Mouse (Mus musculus) embryonic fibroblast, embryonic 13.5 days (primary cell): ENCODE results near the gene Kif2a. TPM values are rescaled to one million over a fixed set of nuclear protein-coding genes. Genes with fewer than 3 reads are reported as not detected.
"Not testable (repeated sequence)": the region's sequence is repeated elsewhere in the genome, so short reads cannot be mapped to it uniquely, and the experiment has no call there.

Experiments used
- H3K27ac ChIP-seq: 2 replicates; pipeline ENCODE4 v1.5.1; 2012; ENCODE audit warnings: low read length, control low read depth, inconsistent platforms; ENCODE audit not compliant: insufficient read depth
- H3K4me1 ChIP-seq: 2 replicates; pipeline ENCODE4 v1.6.1; 2011; ENCODE audit warnings: low read length; ENCODE audit not compliant: control insufficient read depth, insufficient read depth
- H3K4me3 ChIP-seq: 2 replicates; pipeline ENCODE4 v1.5.1; 2011; ENCODE audit warnings: mild to moderate bottlenecking, control low read depth, low read length; ENCODE audit not compliant: insufficient read depth
- CTCF ChIP-seq: IDR thresholded peaks from 2 replicates; pipeline ENCODE4 v1.5.1; 2011; ENCODE audit warnings: mild to moderate bottlenecking, control low read depth, low read length, moderate library complexity, borderline replicate concordance; ENCODE audit not compliant: insufficient read depth
- POLR2A ChIP-seq: IDR thresholded peaks from 2 replicates; pipeline ENCODE4 v1.6.1; 2011; ENCODE audit warnings: low read depth, mild to moderate bottlenecking, control low read depth, low read length, moderate library complexity
- polyA plus RNA-seq: library from polyadenylated mRNA; stranded (reverse); fragments of >200 nt; gene quantifications from 2 replicates; pipeline ENCODE4 v1.2.4, GENCODE M21; 2011; ENCODE audit warnings: low read depth; ENCODE audit not compliant: missing spikeins, insufficient read length

Gene Kif2a
- polyA plus RNA-seq, 1 experiment: 142 TPM

DNA sequence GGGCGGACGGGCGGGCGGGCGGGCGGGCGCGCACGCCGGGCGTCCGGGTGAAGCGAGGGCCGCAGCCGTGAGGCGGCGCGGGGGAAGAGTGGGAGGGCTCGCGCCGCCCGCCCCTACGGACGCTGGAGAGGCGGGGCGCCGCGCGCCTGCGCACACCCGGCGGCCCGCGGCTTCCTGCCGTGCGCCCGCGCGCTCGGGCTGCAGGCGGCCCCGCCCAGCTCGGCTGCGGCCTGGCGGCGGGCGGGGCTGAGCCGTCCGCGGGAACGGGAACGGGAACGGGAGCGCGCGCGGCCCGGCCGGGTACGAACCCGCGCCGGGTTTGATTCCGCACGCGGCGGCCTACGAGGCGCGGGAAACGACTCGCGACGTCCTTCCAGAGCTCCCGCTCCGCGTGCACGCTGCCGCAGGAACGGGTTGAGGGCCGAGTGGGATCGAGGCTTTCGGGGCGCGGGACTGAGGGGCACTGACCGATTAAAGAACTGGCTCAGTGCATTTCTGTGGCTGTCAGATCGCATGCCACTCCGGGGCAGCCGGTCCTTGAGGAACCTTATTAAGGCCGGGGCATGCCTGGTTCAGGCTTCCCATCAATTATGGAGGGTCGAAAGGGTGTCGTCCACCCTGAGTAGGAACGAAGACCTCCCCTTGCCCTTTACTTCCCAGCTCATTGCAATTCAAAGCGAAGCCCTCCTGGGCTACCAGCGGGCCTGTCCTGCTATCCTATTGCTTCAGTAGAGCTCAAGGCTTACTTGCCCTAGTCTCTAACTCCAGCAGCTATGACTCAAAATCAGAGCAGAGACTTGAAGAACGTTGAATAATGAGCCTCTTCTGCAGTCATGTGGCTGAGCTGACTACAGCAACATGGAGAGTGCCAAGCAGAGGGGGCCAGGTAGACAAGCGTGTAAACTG, 593 bp upstream of the Kif2a start:
- TF ChIP-seq POLR2A (peak; percentile 75), CTCF (no peak)
- H3K4me1 ChIP-seq: peaks cover 13% of the 10 kb centered on the region
- peak overlapping the region; percentile 68 for H3K4me3 ChIP-seq
- peak overlapping the region; percentile 94 for H3K27ac ChIP-seq

- TF ChIP-seq CTCF (no peak), POLR2A (no peak)
- H3K4me3 ChIP-seq: no peak overlapping the region
- peaks cover 21% of the 10 kb centered on the region for H3K4me1 ChIP-seq
- peak overlapping the region; percentile 78 for H3K27ac ChIP-seq
Measured at GRCm38 (mm10) chr13:107019443-107019842, 2.5 kb downstream of the Kif2a start.

- Histone ChIP-seq H3K4me1 (peaks cover 14% of the 10 kb centered on the region), H3K4me3 (no peak overlapping the region), H3K27ac (no peak overlapping the region)
- no peak for TF ChIP-seq POLR2A
- TF ChIP-seq CTCF: no peak
Measured at GRCm38 (mm10) chr13:107013926-107014325, 8.0 kb downstream of the Kif2a start.

DNA sequence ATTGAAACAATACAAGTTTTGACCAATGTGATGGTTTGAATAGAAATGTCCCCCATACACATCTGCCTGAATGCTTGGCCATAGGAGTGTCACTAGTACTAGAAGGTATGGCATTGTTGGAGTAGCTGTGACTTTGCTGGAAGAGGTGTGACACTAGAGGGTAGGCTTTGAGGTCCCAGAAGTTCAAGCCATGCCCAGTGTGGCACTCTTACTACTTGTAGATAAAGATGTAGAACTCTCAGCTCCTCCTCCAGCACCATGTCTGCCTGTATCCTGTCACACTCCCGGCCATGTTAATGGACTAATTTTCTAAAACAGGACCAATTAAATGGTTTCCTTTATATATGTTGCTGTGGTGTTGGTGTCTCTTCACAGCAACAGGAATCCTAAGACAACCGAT, 10.3 kb downstream of the Kif2a start:
- Histone ChIP-seq H3K4me3 (no peak overlapping the region), H3K27ac (no peak overlapping the region), H3K4me1 (peaks cover 7% of the 10 kb centered on the region)
- TF ChIP-seq CTCF: no peak
- TF ChIP-seq POLR2A: no peak

DNA sequence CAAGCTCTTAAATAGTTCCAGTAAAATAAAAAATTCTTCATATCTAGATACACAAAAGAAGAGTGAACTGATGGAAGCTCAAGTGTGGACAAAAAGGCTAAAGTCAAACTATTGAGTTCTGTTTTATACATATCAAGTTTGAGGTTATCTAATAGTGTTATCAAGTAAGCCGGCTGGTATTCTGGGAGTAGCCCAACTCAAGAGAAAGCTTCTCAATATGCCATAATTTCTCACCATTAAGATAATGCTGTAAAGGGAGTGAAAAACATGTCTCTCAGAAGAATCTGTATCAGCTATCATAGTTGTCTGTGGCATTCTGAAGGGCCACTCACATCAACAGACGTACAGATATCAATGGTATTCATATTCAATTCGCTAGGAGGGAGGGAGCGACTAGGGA, 13.8 kb downstream of the Kif2a start:
- H3K27ac ChIP-seq: no peak overlapping the region
- peaks cover 2% of the 10 kb centered on the region; the same call in 1 of the 2 replicates for H3K4me1 ChIP-seq
- TF ChIP-seq POLR2A (no peak), CTCF (no peak)
- no peak overlapping the region for H3K4me3 ChIP-seq

- no peak for TF ChIP-seq CTCF
- no peak for TF ChIP-seq POLR2A
Measured at GRCm38 (mm10) chr13:107003211-107003610, 18.7 kb downstream of the Kif2a start.

DNA sequence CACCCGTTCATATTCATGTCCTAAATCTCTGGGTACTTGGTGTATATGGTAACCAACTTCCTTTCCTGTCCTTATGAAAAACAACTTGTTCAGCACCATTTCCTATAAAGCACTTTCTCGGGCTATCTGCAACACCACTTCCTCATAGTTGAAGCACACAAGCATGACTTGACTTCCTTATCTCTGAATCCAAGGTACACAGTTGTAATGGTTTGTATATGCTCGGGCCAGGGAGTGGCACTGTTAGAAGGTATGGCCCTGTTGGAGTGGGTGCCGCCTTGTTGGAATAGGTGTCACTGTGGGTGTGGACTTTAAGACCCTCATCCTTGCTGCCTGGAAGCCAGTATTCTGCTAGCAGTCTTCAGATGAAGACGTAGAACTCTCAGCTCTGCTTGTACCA, 23.3 kb downstream of the Kif2a start:
- H3K4me3 ChIP-seq: no peak overlapping the region
- H3K27ac ChIP-seq: no peak overlapping the region
- TF ChIP-seq POLR2A (no peak), CTCF (no peak)
- H3K4me1 ChIP-seq: peaks cover 2% of the 10 kb centered on the region; the same call in 1 of the 2 replicates

More at GRCm38 (mm10) chr13:107003211-107003610, 18.7 kb downstream of the Kif2a start:
- H3K4me3 ChIP-seq: no peak overlapping the region
- H3K4me1 ChIP-seq: peaks cover 2% of the 10 kb centered on the region; the same call in 1 of the 2 replicates
- H3K27ac ChIP-seq: no peak overlapping the region

- no peak overlapping the region for H3K27ac ChIP-seq
- H3K4me3 ChIP-seq: no peak overlapping the region
- peaks cover 2% of the 10 kb centered on the region; the same call in 1 of the 2 replicates for H3K4me1 ChIP-seq
- no peak for TF ChIP-seq POLR2A
- TF ChIP-seq CTCF: no peak
Measured at GRCm38 (mm10) chr13:106998026-106998425, 23.9 kb downstream of the Kif2a start.

DNA sequence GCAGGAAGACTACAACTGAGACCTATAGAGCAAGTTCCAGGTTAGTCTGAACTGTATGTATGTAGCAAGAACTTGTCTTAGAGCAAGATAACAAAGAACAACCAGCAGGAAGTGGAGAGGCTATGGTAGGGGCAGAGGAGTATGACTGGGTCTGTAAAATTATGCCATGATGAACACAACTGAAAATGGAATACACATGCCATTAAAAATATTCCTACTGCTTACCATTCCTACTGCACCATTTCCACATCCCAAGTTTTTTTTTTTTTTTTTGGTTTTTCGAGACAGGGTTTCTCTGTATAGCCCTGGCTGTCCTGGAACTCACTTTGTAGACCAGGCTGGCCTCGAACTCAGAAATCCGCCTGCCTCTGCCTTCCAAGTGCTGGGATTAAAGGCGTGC, 24.4 kb downstream of the Kif2a start:
- not testable (repeated sequence) for H3K4me1 ChIP-seq, H3K4me3 ChIP-seq, H3K27ac ChIP-seq

DNA sequence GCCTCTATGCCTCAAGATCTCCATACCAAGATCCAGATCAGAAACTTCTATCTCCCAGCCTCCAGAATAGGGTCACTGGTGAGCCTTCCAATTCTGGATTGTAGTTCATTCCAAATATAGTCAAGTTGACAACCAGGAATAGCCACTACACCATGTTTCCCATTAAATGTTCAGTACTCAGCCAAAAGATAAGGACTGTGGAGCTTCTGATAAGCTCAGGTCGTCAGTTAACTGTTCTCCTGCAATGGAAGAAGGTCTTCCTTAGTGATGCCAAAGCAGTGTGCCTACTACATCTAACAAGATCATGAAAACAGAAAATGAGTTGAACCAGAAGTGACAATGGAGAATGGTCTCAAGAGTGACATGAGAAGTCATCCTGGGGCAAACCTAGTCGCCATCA, 25.0 kb downstream of the Kif2a start:
- H3K4me3 ChIP-seq: no peak overlapping the region
- no peak overlapping the region for H3K27ac ChIP-seq
- peaks cover 2% of the 10 kb centered on the region; the same call in 1 of the 2 replicates for H3K4me1 ChIP-seq
- TF ChIP-seq POLR2A (no peak), CTCF (no peak)
